Comparison of ENCODE assay signal across 23 mouse cellular contexts in the genomic region with DNA sequence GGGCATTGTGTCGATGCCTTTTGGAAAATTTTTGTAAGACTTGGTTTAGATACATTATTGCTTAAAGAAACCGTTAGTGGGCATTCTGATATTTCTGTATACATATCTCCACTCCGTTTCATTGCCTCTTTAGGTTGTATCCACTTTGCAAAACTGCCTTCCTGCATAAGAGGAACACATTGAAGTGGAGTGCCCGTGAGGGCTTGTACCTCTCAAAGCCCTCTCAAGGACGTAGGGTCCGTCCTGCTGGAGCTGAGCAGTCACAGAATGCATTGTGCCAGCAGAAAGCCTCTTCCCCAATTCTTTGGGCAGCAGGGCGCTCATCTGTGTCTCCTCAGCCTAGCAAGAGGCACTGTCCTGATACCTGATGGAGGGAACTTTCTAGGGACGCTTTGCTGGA. TPM values are rescaled to one million over a fixed set of nuclear protein-coding genes. Genes with fewer than 3 reads are reported as not detected.
DNase-seq lines count a peak whose midpoint lies in the region; ATAC-seq and TF ChIP-seq lines count a peak whose summit lies in the region.
"Had no signal": no experiment of that assay in that cellular context is flagged by ENCODE, and none has a peak within 500 bp of the region (broad histone marks: within the 10 kb centered on the region; RNA-seq: fewer than 3 reads in every experiment).

No protein-coding gene starts in this region.

- H3K36me3 ChIP-seq in lung, postnatal 0 days (ENCODE audit: insufficient read depth, low read length): peaks cover 10% of the 10 kb centered on the region
- peaks cover 66% of the 10 kb centered on the region for H3K36me3 ChIP-seq in midbrain, embryonic 12.5 days
- H3K36me3 ChIP-seq in midbrain, embryonic 10.5 days: peaks cover 87% of the 10 kb centered on the region
- H3K36me3 ChIP-seq in embryonic facial prominence, embryonic 15.5 days: peaks cover 65% of the 10 kb centered on the region

- no peak overlapping the region for H3K4me3 ChIP-seq in lung, postnatal 0 days (ENCODE audit: low read depth, low read length)
- H3K4me3 ChIP-seq in midbrain, embryonic 12.5 days: no peak overlapping the region
- no peak overlapping the region for H3K4me3 ChIP-seq in midbrain, embryonic 10.5 days
- H3K4me3 ChIP-seq in embryonic facial prominence, embryonic 15.5 days (replicated peaks): no peak overlapping the region
- H3K4me3 ChIP-seq: forebrain, embryonic 10.5 days; forebrain, embryonic 13.5 days; hindbrain, embryonic 10.5 days; hindbrain, embryonic 13.5 days; intestine, embryonic 15.5 days had no signal

- peak; percentile 79 for ATAC-seq in lung, postnatal 0 days
- no peak for ATAC-seq in midbrain, embryonic 12.5 days (ENCODE audit: low FRiP score, low read depth)
- ATAC-seq in embryonic facial prominence, embryonic 15.5 days (ENCODE audit: insufficient number of reproducible peaks, low FRiP score, low TSS enrichment, low read depth): no peak
- ATAC-seq: forebrain, embryonic 13.5 days; forebrain, embryonic 16.5 days; hindbrain, embryonic 16.5 days; intestine, embryonic 15.5 days; Patski had no signal

- no peak overlapping the region for H3K4me2 ChIP-seq in lung, postnatal 0 days (replicated peaks; ENCODE audit: low read depth, low read length)
- H3K4me2 ChIP-seq in midbrain, embryonic 12.5 days (replicated peaks): no peak overlapping the region
- no peak overlapping the region for H3K4me2 ChIP-seq in embryonic facial prominence, embryonic 15.5 days (replicated peaks)
- H3K4me2 ChIP-seq: forebrain, embryonic 13.5 days; heart, embryonic 11.5 days; hindbrain, embryonic 13.5 days; intestine, embryonic 15.5 days had no signal

- H3K27ac ChIP-seq in lung, postnatal 0 days (ENCODE audit: low read length): no peak overlapping the region
- H3K27ac ChIP-seq in midbrain, embryonic 12.5 days (replicated peaks): 0 out of 2 replicates have a peak overlapping the region, but pooled peaks have one; percentile 12
- H3K27ac ChIP-seq in midbrain, embryonic 10.5 days (replicated peaks): no peak overlapping the region
- H3K27ac ChIP-seq in embryonic facial prominence, embryonic 15.5 days (replicated peaks): 0 out of 2 replicates have a peak overlapping the region, but pooled peaks have one; percentile 35
- H3K27ac ChIP-seq: forebrain, embryonic 10.5 days; forebrain, embryonic 13.5 days; hindbrain, embryonic 10.5 days; hindbrain, embryonic 13.5 days; intestine, embryonic 15.5 days had no signal

- H3K27me3 ChIP-seq in lung, postnatal 0 days (replicated peaks; ENCODE audit: insufficient read depth, low read length): no peaks in the 10 kb centered on the region
- H3K27me3 ChIP-seq in midbrain, embryonic 12.5 days: no peaks in the 10 kb centered on the region
- H3K27me3 ChIP-seq in midbrain, embryonic 10.5 days (ENCODE audit: low read depth, poor library complexity, severe bottlenecking): no peaks in the 10 kb centered on the region
- H3K27me3 ChIP-seq in embryonic facial prominence, embryonic 15.5 days: no peaks in the 10 kb centered on the region
- H3K27me3 ChIP-seq: CH12.LX; forebrain, embryonic 13.5 days; hindbrain, embryonic 13.5 days; intestine, embryonic 15.5 days; Patski had no signal

- no peak for TF ChIP-seq CTCF in lung, postnatal 0 days (IDR thresholded peaks at IDR 0.05)

- no peak for TF ChIP-seq EP300 in lung, postnatal 0 days (IDR thresholded peaks at IDR 0.05)

- peak; percentile 68 for DNase-seq in lung, postnatal 0 days (ENCODE audit: low spot score)
- no peak for DNase-seq in lung, postnatal 10 days
- DNase-seq in midbrain, embryonic 10.5 days (ENCODE audit: low spot score): no peak
- DNase-seq in spleen, postnatal 10 days (ENCODE audit: low spot score in 2 of 2): no peak
- DNase-seq: adrenal gland, postnatal 10 days; adrenal gland, postnatal 36 days; cerebellum, adult 18-20 months; cerebellum, adult 9-10 months; gastrocnemius, postnatal 14 days; heart, adult 11 months had no signal

- H3K4me1 ChIP-seq in lung, postnatal 0 days (ENCODE audit: insufficient read depth, low read depth, low read length): no peaks in the 10 kb centered on the region
- H3K4me1 ChIP-seq in midbrain, embryonic 12.5 days: peaks cover 6% of the 10 kb centered on the region
- H3K4me1 ChIP-seq in midbrain, embryonic 10.5 days: no peaks in the 10 kb centered on the region
- H3K4me1 ChIP-seq in embryonic facial prominence, embryonic 15.5 days: peaks cover 11% of the 10 kb centered on the region

- no peaks in the 10 kb centered on the region for H3K9me3 ChIP-seq in lung, postnatal 0 days (ENCODE audit: low read length)
- no peaks in the 10 kb centered on the region for H3K9me3 ChIP-seq in midbrain, embryonic 12.5 days
- H3K9me3 ChIP-seq in midbrain, embryonic 10.5 days (replicated peaks): no peaks in the 10 kb centered on the region
- H3K9me3 ChIP-seq in embryonic facial prominence, embryonic 15.5 days (replicated peaks): no peaks in the 10 kb centered on the region
- H3K9me3 ChIP-seq: forebrain, embryonic 10.5 days; forebrain, embryonic 13.5 days; G1E; hindbrain, embryonic 10.5 days; hindbrain, embryonic 13.5 days; intestine, embryonic 15.5 days had no signal

- 64% methylated on average over 8 of the region's 8 CpGs for WGBS in lung, postnatal 0 days
- whole genome bisulfite sequencing in midbrain, embryonic 12.5 days: 87% methylated on average over 8 of the region's 8 CpGs
- WGBS in midbrain, embryonic 10.5 days: 87% methylated on average over 8 of the region's 8 CpGs
- 85% methylated on average over 8 of the region's 8 CpGs for WGBS in embryonic facial prominence, embryonic 15.5 days

- H3K9ac ChIP-seq in lung, postnatal 0 days (replicated peaks; ENCODE audit: low read depth): no peak overlapping the region
- H3K9ac ChIP-seq in midbrain, embryonic 12.5 days (replicated peaks): no peak overlapping the region
- no peak overlapping the region for H3K9ac ChIP-seq in embryonic facial prominence, embryonic 15.5 days
- H3K9ac ChIP-seq: forebrain, embryonic 13.5 days; intestine, embryonic 15.5 days had no signal

RNA-seq across cellular contexts. Expression of a gene that starts 30.5 kb away (rescaled TPM):
- 56.4 and 57.1 TPM in 2 replicates for polyA plus RNA-seq in lung, postnatal 0 days (2015; fragmentation: Nextera tagmentation; extraction: Ambion mirVana)
- 110 and 113 TPM in 2 replicates for polyA plus RNA-seq in midbrain, embryonic 12.5 days (2016; fragmentation: Nextera tagmentation; extraction: Ambion mirVana)
- 121 and 129 TPM in 2 replicates for polyA plus RNA-seq in midbrain, embryonic 10.5 days (2016; fragmentation: Nextera tagmentation; extraction: Ambion mirVana)
- polyA plus RNA-seq in embryonic facial prominence, embryonic 15.5 days (2015; fragmentation: Nextera tagmentation; extraction: Ambion mirVana): 101 and 104 TPM in 2 replicates

RNA-seq across cellular contexts. Expression of a gene that starts 56.1 kb away (rescaled TPM):
- polyA plus RNA-seq in lung, postnatal 0 days (2015; fragmentation: Nextera tagmentation; extraction: Ambion mirVana): 6.0 and 6.6 TPM in 2 replicates
- 55.9 and 61.8 TPM in 2 replicates for polyA plus RNA-seq in midbrain, embryonic 12.5 days (2016; fragmentation: Nextera tagmentation; extraction: Ambion mirVana)
- 53.0 and 63.2 TPM in 2 replicates for polyA plus RNA-seq in midbrain, embryonic 10.5 days (2016; fragmentation: Nextera tagmentation; extraction: Ambion mirVana)
- polyA plus RNA-seq in embryonic facial prominence, embryonic 15.5 days (2015; fragmentation: Nextera tagmentation; extraction: Ambion mirVana): 34.1 and 39.3 TPM in 2 replicates
- polyA plus RNA-seq: G1E had no signal

Comparison
In these comparisons a context has a peak if more than half of its experiments do, and no peak if none do; other contexts are left out.
1. H3K27ac ChIP-seq: peak in midbrain, embryonic 12.5 days (single experiment) and embryonic facial prominence, embryonic 15.5 days (single experiment); none in lung, postnatal 0 days (single experiment) and midbrain, embryonic 10.5 days (single experiment).